Mouse (Mus musculus): Measurements from ENCODE around the gene Ckm. TPM values are rescaled to one million over a fixed set of nuclear protein-coding genes. Genes with fewer than 3 reads are reported as not detected.

Gene Ckm
- polyA plus RNA-seq, 1 experiment from 2014 or later = 3.6 TPM

GRCm38 (mm10) chr7:19430402-19430801, 25.8 kb downstream of the Ckm start:
- no peak for DNase-seq (ENCODE audit: low spot score)

- DNase-seq (ENCODE audit: low spot score) = no peak
These were observed 27.9 kb downstream of the Ckm start for GRCm38 (mm10) chr7:19432475-19432874.

- DNase-seq (ENCODE audit: low spot score) = no peak
These were observed 31.7 kb downstream of the Ckm start for GRCm38 (mm10) chr7:19436276-19436675.

- no peak for DNase-seq (ENCODE audit: low spot score)
These were observed 32.5 kb downstream of the Ckm start for GRCm38 (mm10) chr7:19437048-19437447.

GRCm38 (mm10) chr7:19441448-19442091, 37.0 kb downstream of the Ckm start:
- DNase-seq (ENCODE audit: low spot score) = no peak

- DNase-seq (ENCODE audit: low spot score) = peak; percentile 63
These were observed 38.8 kb downstream of the Ckm start for GRCm38 (mm10) chr7:19443344-19443743.

GRCm38 (mm10) chr7:19444801-19445200, 40.2 kb downstream of the Ckm start:
- DNase-seq (ENCODE audit: low spot score) = no peak

- no peak for DNase-seq (ENCODE audit: low spot score)
These were observed 43.1 kb downstream of the Ckm start for GRCm38 (mm10) chr7:19447689-19448088.

GRCm38 (mm10) chr7:19449165-19449564, 44.6 kb downstream of the Ckm start:
- no peak for DNase-seq (ENCODE audit: low spot score)

- no peak for DNase-seq (ENCODE audit: low spot score)
These were observed 50.6 kb downstream of the Ckm start for GRCm38 (mm10) chr7:19455186-19455585.

GRCm38 (mm10) chr7:19455819-19456495, 51.4 kb downstream of the Ckm start:
- no peak for DNase-seq (ENCODE audit: low spot score)

GRCm38 (mm10) chr7:19456628-19457027, 52.1 kb downstream of the Ckm start:
- DNase-seq (ENCODE audit: low spot score) = no peak

GRCm38 (mm10) chr7:19457414-19458071, 53.0 kb downstream of the Ckm start:
- DNase-seq (ENCODE audit: low spot score) = no peak

- peak; percentile 73 for DNase-seq (ENCODE audit: low spot score)
These were observed 53.5 kb downstream of the Ckm start for GRCm38 (mm10) chr7:19458072-19458486.

- peak; percentile 88 for DNase-seq (ENCODE audit: low spot score)
These were observed 54.1 kb downstream of the Ckm start, which contains the start of gene Mark4 for GRCm38 (mm10) chr7:19458591-19459111. Mark4 (minus strand) TSS chr7:19458821.

- no peak for DNase-seq (ENCODE audit: low spot score)
These were observed 54.7 kb downstream of the Ckm start for GRCm38 (mm10) chr7:19459144-19459870.

- no peak for DNase-seq (ENCODE audit: low spot score)
These were observed 55.9 kb downstream of the Ckm start for GRCm38 (mm10) chr7:19460500-19460899.

- DNase-seq (ENCODE audit: low spot score) = peak; percentile 68
These were observed 56.9 kb downstream of the Ckm start for GRCm38 (mm10) chr7:19461488-19461887.

GRCm38 (mm10) chr7:19462443-19462842, 57.9 kb downstream of the Ckm start:
- DNase-seq (ENCODE audit: low spot score) = no peak

- no peak for DNase-seq (ENCODE audit: low spot score)
These were observed 58.4 kb downstream of the Ckm start, which contains the start of gene Exoc3l2 for GRCm38 (mm10) chr7:19462884-19463381. Exoc3l2 (plus strand) TSS chr7:19463331.
